8 mouse cellular contexts compared by ENCODE assay signal in genomic region chr14:12283641-12284040, GRCm38 (mm10). TPM values are rescaled to one million over a fixed set of nuclear protein-coding genes. Genes with fewer than 3 reads are reported as not detected.
DNase-seq lines count a peak whose midpoint lies in the region; ATAC-seq and TF ChIP-seq lines count a peak whose summit lies in the region.

Gm49355 (plus strand) TSS chr14:12283976.

- DNase-seq in heart, postnatal 36 days: no peak
- DNase-seq in liver, postnatal 0 days: no peak
- DNase-seq in right cerebral cortex, postnatal 25 days: no peak
- no peak for DNase-seq in layer of hippocampus, adult 8-10 months (ENCODE audit: low spot score in 2 of 2)
- DNase-seq in urinary bladder, postnatal 14 days (ENCODE audit: low spot score): no peak

- no peaks in the 10 kb centered on the region for H3K9me3 ChIP-seq in heart, embryonic 12.5 days (replicated peaks)
- H3K9me3 ChIP-seq in E14TG2a.4 (ENCODE audit: low read length): no peaks in the 10 kb centered on the region
- no peaks in the 10 kb centered on the region for H3K9me3 ChIP-seq in forebrain, embryonic 16.5 days (ENCODE audit: control insufficient read depth, low read length)
- H3K9me3 ChIP-seq in liver, postnatal 0 days (ENCODE audit: low read length): no peaks in the 10 kb centered on the region

- intact Hi-C loops in heart, postnatal 36 days (cut with DNase I): no loop called here

- H3K27me3 ChIP-seq in heart, embryonic 12.5 days (replicated peaks): peaks cover 5% of the 10 kb centered on the region; the same call in 1 of the 2 replicates
- H3K27me3 ChIP-seq in E14TG2a.4 (ENCODE audit: insufficient read depth, low read length): no peaks in the 10 kb centered on the region
- no peaks in the 10 kb centered on the region for H3K27me3 ChIP-seq in forebrain, embryonic 16.5 days (replicated peaks; ENCODE audit: control insufficient read depth, insufficient read depth, low read length)
- H3K27me3 ChIP-seq in liver, postnatal 0 days (ENCODE audit: insufficient read depth, low read length): no peaks in the 10 kb centered on the region

- WGBS in heart, embryonic 12.5 days: 84% methylated on average over 6 of the region's 6 CpGs
- 77% methylated on average over 6 of the region's 6 CpGs for WGBS in forebrain, embryonic 16.5 days
- WGBS in liver, postnatal 0 days (ENCODE audit: insufficient replicate concordance): 72% methylated on average over 6 of the region's 6 CpGs

- H3K9ac ChIP-seq in heart, embryonic 12.5 days: peak within 1 kb of the TSS; percentile 78
- peak within 1 kb of the TSS; percentile 78 for H3K9ac ChIP-seq in forebrain, embryonic 16.5 days (replicated peaks; ENCODE audit: low read depth, low read length)
- peak within 1 kb of the TSS; percentile 97 for H3K9ac ChIP-seq in liver, postnatal 0 days (replicated peaks)

- H3K27ac ChIP-seq in heart, embryonic 12.5 days (ENCODE audit: poor library complexity, severe bottlenecking): peak within 1 kb of the TSS; percentile 89
- H3K27ac ChIP-seq in forebrain, embryonic 16.5 days (ENCODE audit: low read length): peak within 1 kb of the TSS; percentile 74
- peak within 1 kb of the TSS; percentile 98 for H3K27ac ChIP-seq in liver, postnatal 0 days (ENCODE audit: low read depth)

- no peak for ATAC-seq in heart, embryonic 12.5 days (ENCODE audit: insufficient number of reproducible peaks, low FRiP score)
- ATAC-seq in forebrain, embryonic 16.5 days: peak; percentile 32
- no peak for ATAC-seq in liver, postnatal 0 days

- peak within 1 kb of the TSS; percentile 65 for H3K4me3 ChIP-seq in heart, embryonic 12.5 days
- peak within 1 kb of the TSS; percentile 84 for H3K4me3 ChIP-seq in E14TG2a.4 (replicated peaks; ENCODE audit: low read length)
- peak within 1 kb of the TSS; percentile 70 for H3K4me3 ChIP-seq in forebrain, embryonic 16.5 days (replicated peaks; ENCODE audit: low read length)
- peak within 1 kb of the TSS; percentile 93 for H3K4me3 ChIP-seq in liver, postnatal 0 days (ENCODE audit: low read depth, low read length)

- no peaks in the 10 kb centered on the region for H3K36me3 ChIP-seq in heart, embryonic 12.5 days
- H3K36me3 ChIP-seq in E14TG2a.4 (ENCODE audit: insufficient read depth, low read length): peaks cover 7% of the 10 kb centered on the region; the same call in 1 of the 2 replicates
- no peaks in the 10 kb centered on the region for H3K36me3 ChIP-seq in forebrain, embryonic 16.5 days (ENCODE audit: control insufficient read depth, insufficient read depth)
- no peaks in the 10 kb centered on the region; the same call in 1 of the 2 replicates for H3K36me3 ChIP-seq in liver, postnatal 0 days (replicated peaks; ENCODE audit: insufficient read depth, low read length)

- no peak for TF ChIP-seq EP300 in liver, postnatal 0 days (IDR thresholded peaks at IDR 0.05; ENCODE audit: low read depth)

- no peaks in the 10 kb centered on the region for H3K4me1 ChIP-seq in heart, embryonic 12.5 days (replicated peaks)
- no peaks in the 10 kb centered on the region for H3K4me1 ChIP-seq in E14TG2a.4 (replicated peaks; ENCODE audit: low read depth, low read length)
- no peaks in the 10 kb centered on the region for H3K4me1 ChIP-seq in forebrain, embryonic 16.5 days (replicated peaks; ENCODE audit: control insufficient read depth, insufficient read depth, low read length)
- H3K4me1 ChIP-seq in liver, postnatal 0 days (ENCODE audit: insufficient read depth): no peaks in the 10 kb centered on the region

- H3K4me2 ChIP-seq in heart, embryonic 12.5 days: peak within 1 kb of the TSS; percentile 87
- H3K4me2 ChIP-seq in forebrain, embryonic 16.5 days (ENCODE audit: low read length): peak within 1 kb of the TSS; percentile 71
- peak within 1 kb of the TSS; percentile 81 for H3K4me2 ChIP-seq in liver, postnatal 0 days (ENCODE audit: low read depth, low read length)

- no peak for TF ChIP-seq CTCF in E14TG2a.4 (conservative IDR thresholded peaks at IDR 0.05; ENCODE audit: low read length)
- no peak for TF ChIP-seq CTCF in liver, postnatal 0 days (IDR thresholded peaks at IDR 0.05; ENCODE audit: low read depth)

RNA-seq across cellular contexts. Expression of gene Gm49355, which starts in this region (rescaled TPM):
- polyA plus RNA-seq in heart, embryonic 12.5 days (2016; fragmentation: Nextera tagmentation; extraction: Ambion mirVana): 0.14 and 0.18 TPM in 2 replicates
- total RNA-seq in heart, postnatal 36 days (2021): not detected
- 0.25 and 0.29 TPM in 2 replicates for polyA plus RNA-seq in forebrain, embryonic 16.5 days (2015; fragmentation: Nextera tagmentation; extraction: Ambion mirVana)
- 0.16 TPM in 1 of 2 replicates, not detected in the other for polyA plus RNA-seq in liver, postnatal 0 days (2015; fragmentation: Nextera tagmentation; extraction: Ambion mirVana)
- total RNA-seq in layer of hippocampus, adult 8-10 months (2022): under 1 TPM; 0.16 to 0.25 (median 0.17) TPM

Comparison
In these comparisons a context has a peak if more than half of its experiments do, and no peak if none do; other contexts are left out.
1. Peak in ATAC-seq, H3K4me3 ChIP-seq, H3K27ac ChIP-seq, H3K9ac ChIP-seq and H3K4me2 ChIP-seq in forebrain, embryonic 16.5 days; RNA of the gene not detected or under 1 TPM.